Mouse (Mus musculus) MEL (cell line): ENCODE measurements around the gene Fnbp1l.

Experiments used
- CHD2 ChIP-seq: IDR thresholded peaks from 2 replicates; pipeline ENCODE4 v1.6.1; 2011; ENCODE audit warnings: low read length, improper control_type of control experiment
- EP300 ChIP-seq, 2 experiments: IDR thresholded peaks; 2 replicates each; pipeline ENCODE4 v1.6.1; 2011; ENCODE audit warnings: improper control_type of control experiment in 2 of 2, low read length in 2 of 2, low read depth in 1 of 2, mild to moderate bottlenecking in 1 of 2
- GATA1 ChIP-seq: IDR thresholded peaks from 2 replicates; pipeline ENCODE4 v1.6.1; 2011; ENCODE audit warnings: low read depth, low read length, improper control_type of control experiment
- RCOR1 ChIP-seq: IDR thresholded peaks from 2 replicates; pipeline ENCODE4 v1.6.1; 2012; ENCODE audit warnings: low read depth, mild to moderate bottlenecking, inconsistent platforms, low read length, improper control_type of control experiment
- TAL1 ChIP-seq: IDR thresholded peaks from 2 replicates; pipeline ENCODE4 v1.6.1; 2012; ENCODE audit warnings: mild to moderate bottlenecking, inconsistent platforms, low read length, moderate library complexity, mixed read lengths
- ZMIZ1 ChIP-seq: IDR thresholded peaks from 2 replicates; pipeline ENCODE4 v1.6.1; 2012; ENCODE audit warnings: low read depth, mild to moderate bottlenecking, inconsistent platforms, low read length, improper control_type of control experiment, moderate library complexity

- TF ChIP-seq ZMIZ1 (no peak), TAL1 (no peak), CHD2 (no peak), RCOR1 (no peak), EP300 (IDR thresholded peaks at IDR 0.05; ENCODE audit: low read depth in 1 of 2, low read length in 2 of 2) (no peak), GATA1 (no peak)
Observed at GRCm38 (mm10) chr3:122515568-122516326, 103.8 kb downstream of the Fnbp1l start.
